Mouse (Mus musculus): ENCODE measurements around the gene Phkb.
"Not testable (repeated sequence)": the region's sequence is repeated elsewhere in the genome, so short reads cannot be mapped to it uniquely, and the experiment has no call there.

Gene Phkb

GRCm38 (mm10) chr8:85840657-85841488 lies at the start of gene Phkb, which contains the start of gene Itfg1:
Gene Phkb (plus strand): TSS chr8:85840959.
Gene Itfg1 (minus strand): TSS chr8:85840921.
- peak; percentile 50 for DNase-seq (ENCODE audit: low read depth)

GRCm38 (mm10) chr8:85796392-85796791 lies 44.4 kb upstream of the Phkb start:
- not testable (repeated sequence) for DNase-seq (ENCODE audit: low read depth)

DNA sequence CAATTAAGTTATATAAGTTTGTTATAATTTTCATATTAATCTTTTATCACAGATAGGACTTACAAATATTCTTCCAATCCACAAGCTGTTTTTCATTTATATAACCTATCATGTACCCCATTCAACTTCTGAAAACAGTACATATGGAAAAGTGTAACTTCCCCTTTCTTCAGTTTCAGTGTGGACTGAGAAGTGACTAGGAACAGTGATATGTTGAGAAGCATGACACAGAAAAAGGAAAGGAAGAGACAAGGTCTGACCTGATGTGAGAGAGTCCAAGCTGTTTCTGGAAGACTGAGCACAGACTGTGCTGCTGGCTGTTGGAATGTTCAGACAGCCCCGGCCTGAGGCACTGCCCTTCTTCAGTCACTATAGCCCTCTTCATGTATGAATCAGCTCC lies 40.6 kb upstream of the Phkb start:
- DNase-seq (ENCODE audit: low read depth): no peak

DNA sequence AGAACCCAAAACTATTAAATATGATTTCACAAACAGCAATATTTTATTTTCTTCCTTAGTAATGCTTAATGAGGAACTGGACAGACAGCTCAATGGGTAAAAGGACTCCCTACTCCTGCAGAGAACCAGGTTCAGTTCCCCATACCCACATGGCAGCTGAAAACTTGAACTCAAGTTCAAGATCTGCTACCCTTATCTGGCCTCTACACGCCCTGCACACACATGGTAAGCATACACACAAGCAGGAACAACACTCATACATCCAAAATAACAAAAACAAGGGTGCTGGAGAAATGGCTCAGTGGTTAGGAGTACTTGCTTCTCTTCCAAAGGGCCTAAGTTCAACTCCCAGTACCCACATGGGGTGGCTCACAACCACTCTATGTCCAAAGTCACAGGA lies 39.4 kb upstream of the Phkb start:
- no peak for DNase-seq (ENCODE audit: low read depth)

GRCm38 (mm10) chr8:85813621-85814020 lies 27.1 kb upstream of the Phkb start:
- DNase-seq (ENCODE audit: low read depth): no peak

DNA sequence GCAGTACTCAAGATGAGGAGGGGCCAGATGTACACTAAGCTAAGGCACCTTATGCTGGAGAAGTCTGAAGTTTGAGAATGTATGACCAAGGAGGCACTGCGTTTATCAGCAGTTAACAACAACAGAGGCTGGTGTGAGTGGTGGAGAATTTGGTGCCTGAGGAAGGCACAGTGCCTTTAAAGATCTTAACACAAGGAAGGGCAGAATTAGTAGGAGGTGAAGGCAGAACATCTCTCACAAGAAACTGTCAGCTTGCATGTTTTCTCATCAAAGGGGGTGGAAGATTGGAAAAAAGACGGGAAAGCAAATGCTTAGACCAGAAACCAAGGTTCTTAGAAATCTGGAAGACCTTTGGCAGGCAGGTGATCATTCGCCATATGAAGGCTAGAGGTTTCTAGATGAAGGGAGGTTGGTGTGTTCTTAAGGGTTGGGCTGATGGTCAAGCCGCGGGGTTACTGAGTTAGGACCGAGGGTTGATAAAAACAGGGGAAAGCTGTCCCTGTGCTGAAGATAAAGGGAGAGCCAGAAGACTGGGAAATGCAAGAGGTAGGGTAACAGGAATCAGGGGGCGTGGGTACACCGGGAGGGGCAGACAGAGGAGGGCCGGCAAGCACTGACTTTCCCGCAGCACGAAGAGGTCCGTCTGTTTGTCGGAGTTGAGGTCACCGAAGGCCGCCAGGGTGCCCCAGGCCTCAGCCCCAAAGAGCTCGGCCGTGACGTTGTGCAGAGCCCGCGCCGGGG lies 673 bp upstream of the Phkb start:
- DNase-seq (ENCODE audit: low read depth): no peak

DNA sequence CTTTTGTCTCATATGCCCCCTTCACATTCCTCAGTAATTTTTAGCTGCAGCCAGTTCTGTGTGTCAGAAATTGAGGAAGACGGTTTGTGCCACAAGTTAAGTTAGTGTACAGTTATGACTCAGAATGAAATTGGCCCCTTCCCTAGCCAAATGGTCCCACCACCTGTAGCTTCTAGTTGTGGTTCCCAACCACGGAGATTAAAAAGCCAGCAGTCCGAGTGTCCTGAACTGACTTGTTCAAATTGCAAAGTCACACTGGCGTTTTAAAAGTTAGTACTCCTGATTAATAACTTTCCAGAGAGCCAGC lies 683 bp downstream of the Phkb start:
- DNase-seq (ENCODE audit: low read depth): no peak

DNA sequence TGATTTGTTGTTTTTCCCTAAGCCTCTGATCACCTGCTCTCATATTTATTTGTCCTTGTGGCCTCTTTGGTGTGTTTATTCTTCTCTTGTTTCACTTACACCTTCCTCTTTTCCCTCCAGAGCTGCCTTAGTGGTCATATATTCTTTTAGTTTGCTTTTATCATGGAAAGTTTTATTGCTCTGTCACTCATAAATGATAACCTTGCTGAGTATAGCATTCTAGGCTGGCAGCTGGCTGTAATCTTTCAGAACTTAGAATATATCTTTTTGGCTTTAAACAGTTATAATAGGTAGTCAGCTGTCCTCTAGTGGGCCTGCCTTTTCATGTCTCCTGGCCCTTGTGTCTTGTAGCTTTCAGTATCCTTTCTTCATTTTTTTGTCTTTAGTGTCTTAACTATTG lies 5.1 kb downstream of the Phkb start:
- DNase-seq (ENCODE audit: low read depth): no peak

- no peak for DNase-seq (ENCODE audit: low read depth)
These were observed 13.7 kb downstream of the Phkb start for GRCm38 (mm10) chr8:85854220-85855123.

DNA sequence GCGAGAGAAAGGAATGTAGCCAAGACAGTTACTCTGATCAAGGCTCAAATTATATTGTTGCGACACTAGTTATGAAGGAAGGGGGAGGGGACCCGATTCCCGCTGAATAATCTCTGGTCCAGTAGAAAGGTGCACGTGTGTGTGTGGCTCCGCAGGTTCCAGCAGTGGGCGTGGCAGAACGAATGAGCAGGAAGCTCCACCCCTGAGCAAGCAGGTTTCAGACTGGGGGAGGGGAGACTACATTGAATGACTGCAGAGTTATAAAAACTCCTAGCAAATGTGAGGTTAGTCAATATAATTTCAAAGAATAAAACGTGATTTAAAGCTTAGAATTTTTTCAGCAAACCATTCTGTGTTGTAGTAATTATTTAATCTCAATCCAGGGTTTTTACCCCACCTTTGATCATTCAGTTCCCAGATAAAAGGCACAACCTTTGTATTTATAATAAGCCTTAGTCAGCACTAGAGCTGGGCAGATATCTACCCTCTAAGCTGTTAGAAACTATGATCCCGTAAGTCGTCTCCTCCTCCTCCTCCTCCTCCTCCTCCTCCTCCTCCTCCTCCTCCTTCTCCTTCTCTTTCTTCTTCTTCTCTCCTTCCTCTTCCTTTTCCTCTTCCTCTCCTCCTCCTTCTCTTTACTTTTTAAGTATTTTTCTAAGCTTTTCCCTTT lies 16.6 kb downstream of the Phkb start:
- DNase-seq (ENCODE audit: low read depth): not testable (repeated sequence)

- DNase-seq (ENCODE audit: low read depth): no peak
These were observed 19.9 kb downstream of the Phkb start for GRCm38 (mm10) chr8:85860612-85861011.

- DNase-seq (ENCODE audit: low read depth): no peak
These were observed 21.6 kb downstream of the Phkb start for GRCm38 (mm10) chr8:85862381-85862780.

- peak; percentile 91 for DNase-seq (ENCODE audit: low read depth)
These were observed 30.9 kb downstream of the Phkb start for GRCm38 (mm10) chr8:85871660-85872059.

GRCm38 (mm10) chr8:85877976-85878375 lies 37.2 kb downstream of the Phkb start:
- DNase-seq (ENCODE audit: low read depth): no peak

GRCm38 (mm10) chr8:85879624-85880023 lies 38.9 kb downstream of the Phkb start:
- no peak for DNase-seq (ENCODE audit: low read depth)

DNA sequence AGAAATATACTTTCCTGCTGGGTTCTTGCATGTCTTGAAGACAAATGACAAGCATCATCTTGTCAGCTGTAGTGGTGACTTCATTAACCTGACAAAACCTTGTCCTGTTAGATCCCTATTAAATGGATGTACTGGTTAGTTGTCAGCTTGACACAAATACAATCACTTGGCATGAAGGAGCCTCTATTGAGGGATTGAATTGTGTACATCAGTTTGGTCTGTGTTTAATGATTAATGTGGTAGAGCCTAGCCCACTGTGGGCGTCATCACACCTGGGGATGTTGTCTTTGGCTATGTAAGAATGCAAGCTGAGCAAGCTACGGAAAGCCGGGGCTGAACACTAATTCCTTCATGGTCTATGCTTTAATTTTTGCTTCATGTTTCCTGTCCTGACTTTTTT lies 44.1 kb downstream of the Phkb start:
- no peak for DNase-seq (ENCODE audit: low read depth)

DNA sequence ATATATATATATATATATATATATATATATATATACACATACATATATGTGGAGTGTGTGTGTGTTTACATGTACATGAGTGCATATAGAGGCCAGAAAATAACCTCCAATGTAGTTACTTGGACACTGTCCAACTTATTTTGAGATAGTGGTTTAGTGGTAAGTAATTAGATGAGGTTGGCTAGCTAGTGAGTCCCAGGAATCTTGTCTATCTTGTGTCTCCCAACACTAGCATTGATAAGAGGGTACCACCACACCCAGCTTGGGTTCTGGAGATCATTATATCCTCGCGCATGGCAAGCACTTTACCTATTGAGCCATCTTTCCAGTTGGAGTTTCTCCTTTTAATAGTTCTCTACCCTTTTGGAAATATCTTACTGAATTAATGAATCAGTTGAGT lies 56.9 kb downstream of the Phkb start:
- no peak for DNase-seq (ENCODE audit: low read depth)

GRCm38 (mm10) chr8:85924991-85925390 lies 84.2 kb downstream of the Phkb start:
- DNase-seq (ENCODE audit: low read depth): no peak

DNA sequence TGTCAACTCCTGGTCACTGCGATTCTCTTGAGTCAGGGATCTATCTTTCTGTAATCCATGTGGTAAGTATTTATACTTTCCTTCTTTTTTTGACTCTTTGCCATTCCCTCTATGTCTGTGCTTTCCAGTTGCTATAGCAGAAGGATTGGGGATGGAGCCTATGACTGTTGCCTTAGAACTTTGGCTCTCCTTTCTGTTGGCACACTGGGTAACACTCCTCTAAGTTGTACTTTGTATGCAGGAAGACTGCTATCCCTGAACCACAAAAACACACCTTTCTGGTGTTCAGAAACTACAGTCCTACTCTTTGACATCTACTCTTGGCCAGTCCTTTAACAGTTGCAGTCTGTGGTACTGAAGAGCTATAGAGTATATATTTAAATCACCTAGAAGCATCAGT lies 84.8 kb downstream of the Phkb start:
- no peak for DNase-seq (ENCODE audit: low read depth)

GRCm38 (mm10) chr8:85926107-85926506 lies 85.3 kb downstream of the Phkb start:
- peak; percentile 26 for DNase-seq (ENCODE audit: low read depth)

- DNase-seq (ENCODE audit: low read depth): no peak
These were observed 95.4 kb downstream of the Phkb start for GRCm38 (mm10) chr8:85936148-85936547.

GRCm38 (mm10) chr8:85937343-85937742 lies 96.6 kb downstream of the Phkb start:
- no peak for DNase-seq (ENCODE audit: low read depth)
